Mouse (Mus musculus) myocyte (in vitro differentiated cells): ENCODE results near the gene Lyve1.

Experiments used
- CEBPB ChIP-seq: IDR thresholded peaks from 2 replicates; pipeline ENCODE4 v1.6.1; 2011; ENCODE audit warnings: mild to moderate bottlenecking, moderate library complexity; ENCODE audit not compliant: poor library complexity, insufficient read depth, severe bottlenecking
- MAX ChIP-seq: IDR thresholded peaks from one replicate; pipeline ENCODE4 v1.6.1; 2011; ENCODE audit warnings: low read depth, mild to moderate bottlenecking, control low read depth
- MYOD1 ChIP-seq, 3 experiments: IDR thresholded peaks; one replicate each; pipeline ENCODE4 v1.6.1; 2011; ENCODE audit warnings: control low read depth in 2 of 3, low read depth in 2 of 3, mild to moderate bottlenecking in 2 of 3, moderate library complexity in 1 of 3; ENCODE audit not compliant: insufficient read length in 2 of 3, control insufficient read depth in 1 of 3
- MYOG ChIP-seq, 3 experiments: IDR thresholded peaks; one replicate each; pipeline ENCODE4 v1.6.1; 2011; ENCODE audit warnings: control low read depth in 2 of 3, low read depth in 2 of 3, mild to moderate bottlenecking in 2 of 3; ENCODE audit not compliant: insufficient read length in 2 of 3, control insufficient read depth in 1 of 3, insufficient read depth in 1 of 3
- POLR2A ChIP-seq: IDR thresholded peaks from one replicate; pipeline ENCODE4 v1.6.1; 2011; ENCODE audit warnings: low read depth, mild to moderate bottlenecking, control low read depth, moderate library complexity; ENCODE audit not compliant: insufficient read length
- POLR2AphosphoS2 ChIP-seq: IDR thresholded peaks from one replicate; pipeline ENCODE4 v1.6.1; 2011; ENCODE audit warnings: low read depth, control low read depth; ENCODE audit not compliant: insufficient read length
- REST ChIP-seq: IDR thresholded peaks from one replicate; pipeline ENCODE4 v1.6.1; 2011; ENCODE audit warnings: mild to moderate bottlenecking, control low read depth, moderate library complexity; ENCODE audit not compliant: insufficient read depth, insufficient read length
- TCF12 ChIP-seq: IDR thresholded peaks from one replicate; pipeline ENCODE4 v1.6.1; 2011; ENCODE audit warnings: mild to moderate bottlenecking, control low read depth; ENCODE audit not compliant: poor library complexity, insufficient read depth, severe bottlenecking
- USF1 ChIP-seq: IDR thresholded peaks from one replicate; pipeline ENCODE4 v1.6.1; 2011; ENCODE audit warnings: low read depth, mild to moderate bottlenecking, control low read depth, moderate library complexity

DNA sequence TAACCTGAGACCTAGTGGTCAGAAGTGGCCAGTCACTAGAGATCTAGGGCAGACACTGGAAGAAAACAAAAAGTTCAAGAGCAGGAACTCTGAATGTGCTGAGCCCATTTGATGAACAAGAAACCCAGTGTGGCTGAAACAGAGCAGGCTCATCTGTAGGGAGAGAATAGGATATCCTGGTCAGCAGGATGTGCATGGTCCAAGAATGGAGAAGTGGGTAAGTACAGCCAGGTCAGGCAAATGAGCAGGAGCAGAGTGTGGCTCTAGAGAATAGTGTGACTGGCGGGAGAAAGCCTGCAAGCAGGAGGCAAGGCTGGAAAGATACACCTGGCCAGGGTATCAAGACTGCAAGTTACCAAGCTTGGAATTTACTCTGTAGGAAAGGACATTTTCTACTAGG, 7.4 kb downstream of the Lyve1 start:
- TF ChIP-seq POLR2A, result no peak
- no peak for TF ChIP-seq USF1
- no peak for TF ChIP-seq MYOD1 (IDR thresholded peaks at IDR 0.05; ENCODE audit: control insufficient read depth in 1 of 3, insufficient read length in 2 of 3, low read depth in 2 of 3)
- no peak for TF ChIP-seq MYOG (IDR thresholded peaks at IDR 0.05; ENCODE audit: control insufficient read depth in 1 of 3, insufficient read depth in 1 of 3, insufficient read length in 2 of 3, low read depth in 2 of 3)
- TF ChIP-seq TCF12, result no peak
- TF ChIP-seq POLR2AphosphoS2, result no peak
- TF ChIP-seq MAX, result no peak
- TF ChIP-seq CEBPB, result no peak
- TF ChIP-seq REST, result no peak
